ENCODE assay signal across 32 mouse cellular contexts in genomic region chr8:114790754-114791153, GRCm38 (mm10).
"Had no signal": no experiment of that assay in that cellular context is flagged by ENCODE, and none has a peak within 500 bp of the region (broad histone marks: within the 10 kb centered on the region; RNA-seq: fewer than 3 reads in every experiment).

No protein-coding gene starts in this region.

- H3K36me3 ChIP-seq: limb, embryonic 10.5 days; limb, embryonic 12.5 days; limb, embryonic 13.5 days; limb, embryonic 15.5 days; liver, embryonic 12.5 days; liver, embryonic 13.5 days; liver, embryonic 15.5 days; lung, embryonic 15.5 days; midbrain, embryonic 10.5 days; midbrain, embryonic 12.5 days; midbrain, embryonic 13.5 days; midbrain, embryonic 15.5 days; neural tube, embryonic 12.5 days; neural tube, embryonic 13.5 days had no signal

- H3K27me3 ChIP-seq: limb, embryonic 12.5 days; limb, embryonic 13.5 days; limb, embryonic 15.5 days; liver, embryonic 13.5 days; liver, embryonic 15.5 days; lung, embryonic 15.5 days; midbrain, embryonic 12.5 days; midbrain, embryonic 13.5 days; midbrain, embryonic 15.5 days; neural tube, embryonic 12.5 days; neural tube, embryonic 13.5 days had no signal

- ATAC-seq: liver, embryonic 12.5 days; liver, postnatal 0 days; lung, postnatal 0 days; midbrain, embryonic 13.5 days; midbrain, embryonic 15.5 days; midbrain, embryonic 16.5 days had no signal

- H3K9ac ChIP-seq: limb, embryonic 12.5 days; limb, embryonic 13.5 days; limb, embryonic 15.5 days; liver, embryonic 12.5 days; liver, embryonic 13.5 days; liver, embryonic 14.5 days; liver, embryonic 15.5 days; liver, postnatal 0 days; lung, embryonic 14.5 days; lung, embryonic 15.5 days; midbrain, embryonic 12.5 days; midbrain, embryonic 13.5 days; midbrain, embryonic 15.5 days; neural tube, embryonic 12.5 days; neural tube, embryonic 13.5 days had no signal

- H3K9me3 ChIP-seq: limb, embryonic 10.5 days; limb, embryonic 12.5 days; limb, embryonic 13.5 days; limb, embryonic 15.5 days; liver, embryonic 12.5 days; liver, embryonic 13.5 days; liver, embryonic 15.5 days; lung, embryonic 15.5 days; midbrain, embryonic 10.5 days; midbrain, embryonic 12.5 days; midbrain, embryonic 13.5 days; midbrain, embryonic 15.5 days; neural tube, embryonic 12.5 days; neural tube, embryonic 13.5 days had no signal

- DNase-seq: left cerebral cortex, postnatal 4 days; liver; liver, embryonic 13.5 days; liver, postnatal 0 days; lung, adult 18-20 months; lung, adult 2 months; lung, embryonic 14.5 days; lung, postnatal 10 days; lung, postnatal 14 days; lung, postnatal 36 days; lung, postnatal 4 days; midbrain, embryonic 14.5 days had no signal

- H3K4me1 ChIP-seq: limb, embryonic 10.5 days; limb, embryonic 12.5 days; liver, embryonic 12.5 days; liver, embryonic 13.5 days; liver, embryonic 15.5 days; lung, embryonic 15.5 days; midbrain, embryonic 10.5 days; midbrain, embryonic 12.5 days; midbrain, embryonic 13.5 days; midbrain, embryonic 15.5 days; neural tube, embryonic 13.5 days had no signal

- H3K4me2 ChIP-seq: limb, embryonic 12.5 days; limb, embryonic 13.5 days; limb, embryonic 15.5 days; liver, embryonic 11.5 days; liver, embryonic 12.5 days; liver, embryonic 13.5 days; liver, embryonic 15.5 days; lung, embryonic 14.5 days; lung, embryonic 15.5 days; midbrain, embryonic 11.5 days; midbrain, embryonic 12.5 days; midbrain, embryonic 13.5 days; midbrain, embryonic 15.5 days; neural tube, embryonic 12.5 days; neural tube, embryonic 13.5 days had no signal

- H3K4me3 ChIP-seq: limb, embryonic 10.5 days; limb, embryonic 12.5 days; limb, embryonic 13.5 days; limb, embryonic 15.5 days; liver, embryonic 12.5 days; liver, embryonic 13.5 days; liver, embryonic 15.5 days; lung, embryonic 15.5 days; midbrain, embryonic 10.5 days; midbrain, embryonic 12.5 days; midbrain, embryonic 13.5 days; midbrain, embryonic 15.5 days; myocyte; neural tube, embryonic 12.5 days; neural tube, embryonic 13.5 days had no signal

- H3K27ac ChIP-seq: limb, embryonic 10.5 days; limb, embryonic 12.5 days; limb, embryonic 13.5 days; limb, embryonic 15.5 days; liver, embryonic 12.5 days; liver, embryonic 13.5 days; liver, embryonic 14.5 days; liver, embryonic 15.5 days; lung, embryonic 15.5 days; macrophage; midbrain, embryonic 10.5 days; midbrain, embryonic 12.5 days; midbrain, embryonic 13.5 days; midbrain, embryonic 15.5 days; neural tube, embryonic 12.5 days; neural tube, embryonic 13.5 days had no signal
